Mouse (Mus musculus): ENCODE measurements around the gene Wdr86. TPM values are rescaled to one million over a fixed set of nuclear protein-coding genes. Genes with fewer than 3 reads are reported as not detected.
"Not testable (repeated sequence)": the region's sequence is repeated elsewhere in the genome, so short reads cannot be mapped to it uniquely, and the experiment has no call there.

Gene Wdr86
- polyA plus RNA-seq (2015; fragmentation: Nextera tagmentation; extraction: Ambion mirVana) = 4.2 and 7.0 TPM in 2 replicates

DNA sequence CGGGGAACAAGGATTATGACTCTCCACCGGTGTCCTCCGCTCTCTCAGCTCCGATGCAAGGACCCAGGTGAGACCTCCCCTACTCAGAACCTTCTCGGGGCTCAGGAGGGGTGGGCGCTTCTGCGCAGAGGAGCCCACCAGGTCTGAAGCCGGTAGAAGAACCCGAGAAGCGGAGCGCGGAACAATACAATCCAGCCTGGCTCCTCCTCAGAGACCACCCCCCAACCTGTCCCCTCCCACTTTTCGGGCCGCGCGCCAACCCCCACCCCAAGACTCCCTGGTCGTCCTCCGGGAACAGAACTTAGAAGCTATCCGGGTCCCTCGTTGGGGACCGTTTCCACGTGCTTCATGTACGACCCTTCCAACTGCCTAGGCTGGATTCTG, at the start of gene Wdr86:
Gene Wdr86, minus strand, starts transcription at position 240 of the 384 bp plus-strand sequence.
- Histone ChIP-seq H3K4me1 (ENCODE audit: control insufficient read depth, insufficient read depth, low read length) (peaks cover 32% of the 10 kb centered on the region), H3K9me3 (replicated peaks; ENCODE audit: control insufficient read depth, low read length) (no peaks in the 10 kb centered on the region), H3K27ac (ENCODE audit: low read length) (no peak within 1 kb of the TSS), H3K27me3 (ENCODE audit: control insufficient read depth, insufficient read depth, low read length) (peaks cover 20% of the 10 kb centered on the region), H3K36me3 (ENCODE audit: control insufficient read depth, insufficient read depth) (no peaks in the 10 kb centered on the region), H3K9ac (ENCODE audit: low read length) (peak within 1 kb of the TSS; percentile 64), H3K4me3 (ENCODE audit: low read length) (peak within 1 kb of the TSS; percentile 50), H3K4me2 (ENCODE audit: low read depth, low read length) (peak within 1 kb of the TSS; percentile 84)
- ATAC-seq (replicated peaks; ENCODE audit: extremely low read depth, insufficient read depth, low FRiP score) = peak; percentile 28; the same call in 1 of the 2 replicates
- 2% methylated on average over 23 of the region's 23 CpGs for WGBS

DNA sequence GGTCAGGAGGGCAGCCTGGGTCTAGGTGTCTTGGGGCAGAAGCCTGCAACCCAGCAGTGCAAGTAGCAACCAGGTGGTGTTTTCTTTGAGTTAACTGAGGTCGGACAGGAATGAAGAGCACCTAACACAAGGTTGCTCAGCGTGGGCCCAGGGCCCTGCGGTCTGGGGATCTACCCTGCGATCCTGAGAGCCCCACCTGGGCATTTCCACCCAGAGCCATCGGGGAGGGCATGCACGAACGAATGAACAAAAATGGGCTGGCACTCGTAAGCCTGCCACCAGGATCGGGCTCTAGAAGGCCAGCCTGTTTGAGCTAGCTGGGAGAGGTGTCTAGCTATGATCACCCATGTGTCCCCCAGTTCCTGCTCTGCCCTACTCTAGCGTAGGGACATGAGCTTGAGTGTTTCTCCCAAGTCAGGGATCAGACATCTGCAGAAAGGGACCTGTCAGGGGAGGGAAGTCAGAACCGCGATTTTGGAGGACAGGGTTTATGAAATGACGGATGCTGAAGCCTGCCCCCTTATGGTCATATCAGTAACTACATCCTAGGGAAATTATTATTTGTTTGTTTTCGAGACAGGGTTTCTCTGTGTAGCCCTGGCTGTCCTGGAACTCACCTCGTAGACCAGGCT, 49.5 kb upstream of the Wdr86 start:
- peaks cover 5% of the 10 kb centered on the region for H3K9me3 ChIP-seq (replicated peaks; ENCODE audit: control insufficient read depth, low read length)
- H3K4me2 ChIP-seq (ENCODE audit: low read depth, low read length) = no peak overlapping the region
- no peak overlapping the region for H3K4me3 ChIP-seq (ENCODE audit: low read length)
- no peaks in the 10 kb centered on the region for H3K27me3 ChIP-seq (ENCODE audit: control insufficient read depth, insufficient read depth, low read length)
- WGBS = 46% methylated on average over 15 of the region's 15 CpGs
- peaks cover 8% of the 10 kb centered on the region for H3K4me1 ChIP-seq (ENCODE audit: control insufficient read depth, insufficient read depth, low read length)
- no peak overlapping the region for H3K27ac ChIP-seq (ENCODE audit: low read length)
- H3K36me3 ChIP-seq (ENCODE audit: control insufficient read depth, insufficient read depth) = no peaks in the 10 kb centered on the region
- no peak overlapping the region for H3K9ac ChIP-seq (ENCODE audit: low read length)
- no peak for ATAC-seq (replicated peaks; ENCODE audit: extremely low read depth, insufficient read depth, low FRiP score)

DNA sequence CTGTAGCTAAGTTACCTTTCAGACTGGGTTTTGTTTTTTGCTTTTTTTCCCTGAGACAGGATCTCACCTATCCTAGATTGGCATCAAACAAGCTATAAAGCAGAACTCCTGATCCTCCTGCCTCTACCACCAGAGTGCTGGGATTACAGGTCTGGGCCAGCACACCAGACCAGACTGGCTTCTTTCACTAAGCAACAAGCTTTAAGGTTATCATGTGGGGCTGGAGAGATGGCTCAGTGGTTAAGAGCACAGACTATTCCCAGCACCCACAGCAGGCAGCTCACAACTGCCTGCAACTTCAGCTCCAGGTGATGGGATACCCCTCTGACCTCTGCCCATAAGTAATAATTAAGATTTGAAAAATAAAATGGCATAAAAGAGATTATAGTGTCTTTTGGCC, 48.8 kb upstream of the Wdr86 start:
- H3K9me3 ChIP-seq (replicated peaks; ENCODE audit: control insufficient read depth, low read length) = no peaks in the 10 kb centered on the region; the same call in none of the 2 replicates
- no peaks in the 10 kb centered on the region for H3K36me3 ChIP-seq (ENCODE audit: control insufficient read depth, insufficient read depth)
- H3K4me3 ChIP-seq (ENCODE audit: low read length) = no peak overlapping the region
- no peaks in the 10 kb centered on the region for H3K27me3 ChIP-seq (ENCODE audit: control insufficient read depth, insufficient read depth, low read length)
- H3K27ac ChIP-seq (ENCODE audit: low read length) = no peak overlapping the region
- no peak overlapping the region for H3K9ac ChIP-seq (ENCODE audit: low read length)
- no peak for ATAC-seq (replicated peaks; ENCODE audit: extremely low read depth, insufficient read depth, low FRiP score)
- H3K4me1 ChIP-seq (ENCODE audit: control insufficient read depth, insufficient read depth, low read length) = peaks cover 8% of the 10 kb centered on the region
- no peak overlapping the region for H3K4me2 ChIP-seq (ENCODE audit: low read depth, low read length)

DNA sequence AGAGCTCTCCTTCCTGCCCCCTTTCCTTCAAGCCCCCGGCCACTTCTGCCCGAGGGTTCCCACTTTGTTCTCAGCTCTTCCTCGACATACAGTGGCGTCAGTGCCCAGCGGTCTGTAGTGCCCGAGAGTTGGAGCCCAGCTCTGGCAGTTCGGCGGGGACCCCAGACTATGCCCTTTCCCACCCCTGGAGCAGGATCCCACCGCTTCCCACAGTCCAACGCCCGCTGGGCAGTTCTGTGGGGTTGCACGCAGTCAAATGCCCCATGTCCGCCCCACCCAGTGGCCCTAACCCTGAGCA, 48.3 kb upstream of the Wdr86 start:
- no peaks in the 10 kb centered on the region; the same call in 1 of the 2 replicates for H3K9me3 ChIP-seq (replicated peaks; ENCODE audit: control insufficient read depth, low read length)

DNA sequence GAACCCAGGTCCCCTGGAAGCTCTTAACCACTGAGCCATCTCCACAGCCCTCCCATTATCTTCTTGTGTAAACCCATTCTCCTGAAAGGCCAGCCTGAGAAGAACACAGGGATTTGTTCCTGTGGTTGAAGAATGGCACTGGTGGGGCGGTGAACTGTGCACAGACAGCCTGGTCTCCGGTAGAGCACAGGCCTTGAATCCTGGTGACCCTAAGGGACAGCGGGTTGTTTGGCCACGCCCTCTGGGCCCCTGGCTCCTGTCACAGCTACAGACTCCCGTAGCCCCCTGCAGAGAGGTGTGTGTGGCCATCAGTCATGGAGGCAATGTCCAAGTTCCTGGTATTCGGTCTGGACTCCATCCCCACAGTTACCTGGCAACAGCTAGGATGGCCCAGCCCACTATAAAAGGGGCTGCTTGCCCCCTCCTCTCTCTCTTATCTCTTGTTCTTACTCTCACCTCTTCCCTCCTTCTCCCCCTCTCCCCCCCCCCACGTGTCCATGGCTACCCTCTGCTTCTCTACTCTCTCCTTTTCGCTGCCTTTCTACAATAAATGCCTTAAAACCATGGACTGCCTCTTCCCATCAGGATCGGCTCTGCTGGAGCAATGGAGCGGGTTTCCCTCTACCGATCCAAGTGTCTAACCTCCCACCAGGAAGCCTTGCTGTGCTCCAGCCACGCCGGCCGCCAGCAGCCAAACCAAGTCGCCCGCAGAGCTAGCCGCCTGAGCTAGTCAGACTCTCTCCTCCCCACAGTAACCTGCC, 47.7 kb upstream of the Wdr86 start:
- Histone ChIP-seq H3K9ac (ENCODE audit: low read length) (0 out of 2 replicates have a peak overlapping the region, but pooled peaks have one; percentile 40), H3K4me3 (ENCODE audit: low read length) (no peak overlapping the region; the same call in 1 of the 2 replicates), H3K4me2 (ENCODE audit: low read depth, low read length) (peak overlapping the region; percentile 40), H3K27ac (ENCODE audit: low read length) (no peak overlapping the region), H3K9me3 (replicated peaks; ENCODE audit: control insufficient read depth, low read length) (no peaks in the 10 kb centered on the region), H3K4me1 (ENCODE audit: control insufficient read depth, insufficient read depth, low read length) (peaks cover 8% of the 10 kb centered on the region), H3K27me3 (ENCODE audit: control insufficient read depth, insufficient read depth, low read length) (no peaks in the 10 kb centered on the region), H3K36me3 (ENCODE audit: control insufficient read depth, insufficient read depth) (no peaks in the 10 kb centered on the region)
- no peak for ATAC-seq (replicated peaks; ENCODE audit: extremely low read depth, insufficient read depth, low FRiP score)
- 27% methylated on average over 17 of the region's 17 CpGs for WGBS

More for the DNA sequence above, 48.3 kb upstream of the Wdr86 start:
- Histone ChIP-seq H3K36me3 (ENCODE audit: control insufficient read depth, insufficient read depth) (no peaks in the 10 kb centered on the region), H3K4me1 (ENCODE audit: control insufficient read depth, insufficient read depth, low read length) (peaks cover 8% of the 10 kb centered on the region), H3K27me3 (ENCODE audit: control insufficient read depth, insufficient read depth, low read length) (no peaks in the 10 kb centered on the region), H3K4me2 (ENCODE audit: low read depth, low read length) (peak overlapping the region; percentile 40), H3K27ac (ENCODE audit: low read length) (no peak overlapping the region), H3K9ac (ENCODE audit: low read length) (0 out of 2 replicates have a peak overlapping the region, but pooled peaks have one; percentile 40), H3K4me3 (ENCODE audit: low read length) (no peak overlapping the region; the same call in 1 of the 2 replicates)
- 53% methylated on average over 13 of the region's 13 CpGs for WGBS
- no peak for ATAC-seq (replicated peaks; ENCODE audit: extremely low read depth, insufficient read depth, low FRiP score)

DNA sequence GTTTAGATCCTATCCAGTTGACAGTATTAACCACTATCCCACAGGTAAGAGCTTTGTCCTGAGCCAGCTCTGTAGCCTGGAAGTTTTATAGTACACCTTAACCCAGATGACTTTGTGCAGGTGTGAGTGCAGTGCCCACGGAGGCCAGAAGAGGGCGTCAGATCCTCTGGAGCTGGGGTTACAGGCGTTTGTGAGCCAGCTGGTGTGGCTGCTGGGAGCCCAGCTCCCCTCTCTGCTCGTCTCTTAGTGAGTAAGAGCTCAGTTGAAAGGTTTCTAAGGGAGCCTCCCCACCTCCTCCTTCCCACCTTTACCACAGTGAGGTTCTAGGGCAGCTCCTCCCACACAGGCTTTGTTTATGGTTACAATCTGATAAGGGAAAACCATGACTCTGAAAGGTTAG, 46.2 kb upstream of the Wdr86 start:
- WGBS = 59% methylated on average over 4 of the region's 4 CpGs
- H3K9ac ChIP-seq (ENCODE audit: low read length) = no peak overlapping the region
- H3K36me3 ChIP-seq (ENCODE audit: control insufficient read depth, insufficient read depth) = no peaks in the 10 kb centered on the region
- peak; percentile 54 for ATAC-seq (replicated peaks; ENCODE audit: extremely low read depth, insufficient read depth, low FRiP score)
- H3K27ac ChIP-seq (ENCODE audit: low read length) = no peak overlapping the region
- peaks cover 8% of the 10 kb centered on the region for H3K4me1 ChIP-seq (ENCODE audit: control insufficient read depth, insufficient read depth, low read length)
- H3K4me3 ChIP-seq (ENCODE audit: low read length) = no peak overlapping the region
- no peaks in the 10 kb centered on the region for H3K27me3 ChIP-seq (ENCODE audit: control insufficient read depth, insufficient read depth, low read length)
- H3K9me3 ChIP-seq (replicated peaks; ENCODE audit: control insufficient read depth, low read length) = no peaks in the 10 kb centered on the region
- H3K4me2 ChIP-seq (ENCODE audit: low read depth, low read length) = no peak overlapping the region

DNA sequence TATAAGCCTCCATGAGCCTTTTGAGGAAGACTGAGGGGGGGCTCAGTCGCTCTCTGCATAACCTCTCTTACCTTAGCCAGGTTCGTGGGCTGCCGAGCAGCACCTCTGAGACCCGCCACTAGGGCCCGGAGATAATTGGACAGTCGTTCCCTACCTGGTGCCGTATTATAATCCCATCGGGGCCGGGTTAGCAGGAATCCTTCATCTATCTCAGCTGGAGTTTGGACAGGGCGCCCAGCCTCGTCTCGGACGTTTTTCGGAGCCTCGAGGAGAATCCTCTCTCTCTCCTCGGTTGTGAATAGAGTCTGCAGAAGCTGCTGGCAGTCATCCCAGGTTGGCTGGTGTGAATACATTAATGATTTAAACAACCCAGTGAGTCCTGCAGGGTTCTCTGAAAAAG, 44.0 kb upstream of the Wdr86 start:
- H3K4me3 ChIP-seq (ENCODE audit: low read length); H3K27me3 ChIP-seq (ENCODE audit: control insufficient read depth, insufficient read depth, low read length); H3K4me2 ChIP-seq (ENCODE audit: low read depth, low read length); H3K4me1 ChIP-seq (ENCODE audit: control insufficient read depth, insufficient read depth, low read length); H3K36me3 ChIP-seq (ENCODE audit: control insufficient read depth, insufficient read depth); H3K27ac ChIP-seq (ENCODE audit: low read length); H3K9me3 ChIP-seq (replicated peaks; ENCODE audit: control insufficient read depth, low read length); H3K9ac ChIP-seq (ENCODE audit: low read length); ATAC-seq (replicated peaks; ENCODE audit: extremely low read depth, insufficient read depth, low FRiP score): not testable (repeated sequence)
- 90% methylated on average over 16 of the region's 16 CpGs for WGBS

DNA sequence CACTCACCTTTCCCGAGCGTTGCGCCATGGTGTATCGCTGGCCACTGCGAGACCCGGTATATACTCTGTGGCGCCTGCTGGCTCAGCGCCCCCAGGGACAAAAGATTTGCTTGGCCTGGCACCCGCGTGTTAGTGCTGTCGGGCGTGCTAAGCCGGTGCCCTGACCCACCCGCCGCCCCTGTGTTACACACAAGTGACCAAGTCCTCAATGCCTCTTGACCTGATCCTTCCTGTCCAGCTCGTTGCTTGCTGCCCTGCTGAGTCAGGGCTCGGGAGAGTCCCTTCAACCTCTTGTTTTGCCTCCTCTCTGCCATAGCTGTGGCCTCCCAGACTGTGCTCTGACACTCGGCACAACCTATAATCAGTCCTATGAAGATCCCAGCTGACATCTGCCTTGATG, 27.3 kb upstream of the Wdr86 start, which contains the start of gene Crygn:
Gene Crygn, minus strand, starts transcription at position 193 of the 400 bp plus-strand sequence.
- H3K27ac ChIP-seq (ENCODE audit: low read length) = no peak within 1 kb of the TSS
- 39% methylated on average over 18 of the region's 18 CpGs for WGBS
- ATAC-seq (replicated peaks; ENCODE audit: extremely low read depth, insufficient read depth, low FRiP score) = no peak
- H3K9me3 ChIP-seq (replicated peaks; ENCODE audit: control insufficient read depth, low read length) = no peaks in the 10 kb centered on the region
- no peaks in the 10 kb centered on the region for H3K36me3 ChIP-seq (ENCODE audit: control insufficient read depth, insufficient read depth)
- H3K4me1 ChIP-seq (ENCODE audit: control insufficient read depth, insufficient read depth, low read length) = no peaks in the 10 kb centered on the region
- H3K4me2 ChIP-seq (ENCODE audit: low read depth, low read length) = no peak within 1 kb of the TSS
- no peak within 1 kb of the TSS for H3K4me3 ChIP-seq (ENCODE audit: low read length)
- H3K9ac ChIP-seq (ENCODE audit: low read length) = no peak within 1 kb of the TSS
- H3K27me3 ChIP-seq (ENCODE audit: control insufficient read depth, insufficient read depth, low read length) = no peaks in the 10 kb centered on the region

DNA sequence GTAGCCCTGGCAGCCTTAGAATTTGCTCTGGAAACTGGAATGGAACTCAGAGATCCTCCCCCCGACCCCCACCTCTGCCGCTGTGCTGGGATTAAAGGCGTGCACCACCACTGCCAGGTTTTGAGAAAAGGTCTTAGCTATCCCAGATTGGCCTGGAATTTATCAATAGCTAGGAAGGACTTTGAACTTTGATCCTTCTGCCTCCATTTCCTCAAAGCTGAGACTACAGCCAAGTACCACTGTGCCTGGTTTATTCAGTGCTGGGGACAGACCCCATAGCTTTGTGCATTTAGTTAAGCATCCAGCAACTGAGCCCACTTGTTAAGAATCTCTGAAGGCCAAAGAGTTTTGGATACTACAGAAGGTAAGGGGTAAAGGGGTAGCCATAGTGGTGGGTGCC, 26.4 kb upstream of the Wdr86 start:
- 67% methylated on average over 3 of the region's 3 CpGs for whole genome bisulfite sequencing
- Histone ChIP-seq H3K36me3 (ENCODE audit: control insufficient read depth, insufficient read depth) (no peaks in the 10 kb centered on the region), H3K9me3 (replicated peaks; ENCODE audit: control insufficient read depth, low read length) (no peaks in the 10 kb centered on the region), H3K4me1 (ENCODE audit: control insufficient read depth, insufficient read depth, low read length) (peaks cover 6% of the 10 kb centered on the region), H3K4me2 (ENCODE audit: low read depth, low read length) (no peak overlapping the region), H3K4me3 (ENCODE audit: low read length) (no peak overlapping the region), H3K9ac (ENCODE audit: low read length) (no peak overlapping the region), H3K27ac (ENCODE audit: low read length) (no peak overlapping the region), H3K27me3 (ENCODE audit: control insufficient read depth, insufficient read depth, low read length) (no peaks in the 10 kb centered on the region)
- ATAC-seq (replicated peaks; ENCODE audit: extremely low read depth, insufficient read depth, low FRiP score) = no peak
